Comparison of ENCODE assay signal across 23 mouse cellular contexts in the genomic region with DNA sequence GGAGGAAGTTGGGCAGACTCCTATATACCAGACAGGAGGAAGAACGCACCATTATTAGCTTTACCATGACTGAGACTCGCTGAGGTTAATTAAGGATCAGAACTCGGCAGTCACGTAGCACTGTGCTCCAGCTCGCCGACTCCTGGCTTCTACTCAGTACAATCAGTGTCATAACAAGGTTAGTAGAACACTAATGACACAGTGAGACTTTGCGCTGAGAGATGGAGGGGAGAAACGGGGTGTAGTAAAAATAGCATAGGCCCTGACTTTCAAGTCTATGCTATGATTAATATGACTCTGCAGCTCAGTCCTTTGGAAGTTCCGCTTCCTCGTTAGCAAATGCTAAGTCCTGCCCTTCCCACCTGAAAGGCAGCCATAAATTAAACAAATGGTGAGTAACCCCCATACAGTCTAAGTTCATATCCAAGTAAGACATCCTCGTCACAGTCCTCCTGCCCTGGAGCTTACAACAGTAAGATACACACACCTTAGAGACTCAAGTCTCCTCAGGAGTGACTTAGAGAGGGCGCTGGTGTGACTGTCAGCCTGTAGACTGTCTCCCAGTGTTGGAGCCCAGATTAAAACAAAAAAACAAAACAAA. TPM values are rescaled to one million over a fixed set of nuclear protein-coding genes. Genes with fewer than 3 reads are reported as not detected.
DNase-seq lines count a peak whose midpoint lies in the region; ATAC-seq and TF ChIP-seq lines count a peak whose summit lies in the region.
"Had no signal": no experiment of that assay in that cellular context is flagged by ENCODE, and none has a peak within 500 bp of the region (broad histone marks: within the 10 kb centered on the region; RNA-seq: fewer than 3 reads in every experiment).

No protein-coding gene starts in this region.

- peak; percentile 54 for DNase-seq in adrenal gland, adult 2 months
- no peak for DNase-seq in adrenal gland, postnatal 10 days
- DNase-seq in heart, adult 8-10 months (ENCODE audit: low spot score) = peak; percentile 51
- DNase-seq in heart, postnatal 25 days (ENCODE audit: low spot score) = no peak
- peak; percentile 67 for DNase-seq in heart, postnatal 0 days (ENCODE audit: low spot score)
- DNase-seq in left cerebral cortex, postnatal 14 days (ENCODE audit: low spot score in 2 of 2) = no peak
- DNase-seq: cerebellum, adult 9-11 months; kidney, postnatal 4 days; lung, embryonic 14.5 days; thymus, adult 2 months had no signal

- WGBS in heart, postnatal 0 days = 50% methylated on average over 12 of the region's 12 CpGs
- 74% methylated on average over 12 of the region's 12 CpGs for WGBS in stomach, embryonic 15.5 days
- WGBS in kidney, embryonic 15.5 days = 68% methylated on average over 12 of the region's 12 CpGs

- H3K9me3 ChIP-seq in heart, postnatal 0 days (replicated peaks; ENCODE audit: control insufficient read depth, low read length) = no peaks in the 10 kb centered on the region
- H3K9me3 ChIP-seq in stomach, embryonic 15.5 days = no peaks in the 10 kb centered on the region
- no peaks in the 10 kb centered on the region for H3K9me3 ChIP-seq in kidney, embryonic 15.5 days (replicated peaks)
- H3K9me3 ChIP-seq: embryonic facial prominence, embryonic 12.5 days; hindbrain, embryonic 12.5 days; limb, embryonic 12.5 days; liver, embryonic 12.5 days; midbrain, embryonic 12.5 days had no signal

- no peak overlapping the region for H3K4me3 ChIP-seq in heart, postnatal 0 days (ENCODE audit: low read depth, low read length)
- no peak overlapping the region for H3K4me3 ChIP-seq in stomach, embryonic 15.5 days (replicated peaks)
- H3K4me3 ChIP-seq in kidney, embryonic 15.5 days (replicated peaks) = no peak overlapping the region
- H3K4me3 ChIP-seq: embryonic facial prominence, embryonic 12.5 days; erythroblast, embryonic 14.5 days; hindbrain, embryonic 12.5 days; limb, embryonic 12.5 days; liver, embryonic 12.5 days; midbrain, embryonic 12.5 days had no signal

- ATAC-seq in heart, postnatal 0 days (ENCODE audit: insufficient read depth, low read depth) = peak; percentile 89
- peak; percentile 63 for ATAC-seq in stomach, embryonic 15.5 days (ENCODE audit: insufficient read depth, low FRiP score, low read depth)
- no peak for ATAC-seq in kidney, embryonic 15.5 days (replicated peaks; ENCODE audit: low FRiP score)
- ATAC-seq: CD4-positive, CD25-positive, alpha-beta regulatory T cell, adult 4 months; forebrain, embryonic 14.5 days; liver, embryonic 12.5 days; Patski had no signal

- H3K27me3 ChIP-seq in heart, postnatal 0 days (ENCODE audit: control insufficient read depth, insufficient read depth, low read length) = no peaks in the 10 kb centered on the region
- H3K27me3 ChIP-seq in stomach, embryonic 15.5 days (replicated peaks) = no peaks in the 10 kb centered on the region
- H3K27me3 ChIP-seq in kidney, embryonic 15.5 days = no peaks in the 10 kb centered on the region
- H3K27me3 ChIP-seq: embryonic facial prominence, embryonic 12.5 days; hindbrain, embryonic 12.5 days; limb, embryonic 12.5 days; liver, embryonic 12.5 days; midbrain, embryonic 12.5 days; Patski had no signal

- H3K9ac ChIP-seq in heart, postnatal 0 days (replicated peaks; ENCODE audit: low read depth, low read length) = no peak overlapping the region
- no peak overlapping the region for H3K9ac ChIP-seq in stomach, embryonic 15.5 days
- no peak overlapping the region for H3K9ac ChIP-seq in kidney, embryonic 15.5 days
- H3K9ac ChIP-seq: embryonic facial prominence, embryonic 12.5 days; hindbrain, embryonic 12.5 days; limb, embryonic 12.5 days; liver, embryonic 12.5 days; lung, embryonic 14.5 days; midbrain, embryonic 12.5 days had no signal

- intact Hi-C loops in heart, postnatal 25 days (cut with DNase I) = no loop called here
- intact Hi-C loops in left cerebral cortex, postnatal 14 days (cut with DNase I) = no loop called here

- H3K4me2 ChIP-seq in heart, postnatal 0 days (ENCODE audit: low read depth, low read length) = no peak overlapping the region
- H3K4me2 ChIP-seq in stomach, embryonic 15.5 days = no peak overlapping the region
- no peak overlapping the region for H3K4me2 ChIP-seq in kidney, embryonic 15.5 days
- H3K4me2 ChIP-seq: embryonic facial prominence, embryonic 12.5 days; hindbrain, embryonic 12.5 days; limb, embryonic 12.5 days; liver, embryonic 12.5 days; lung, embryonic 14.5 days; midbrain, embryonic 12.5 days had no signal

- no peak for TF ChIP-seq CTCF in heart, postnatal 0 days (IDR thresholded peaks at IDR 0.05; ENCODE audit: low read depth)

- no peak for TF ChIP-seq EP300 in heart, postnatal 0 days (IDR thresholded peaks at IDR 0.05; ENCODE audit: low read depth)

- 0 out of 2 replicates have a peak overlapping the region, but pooled peaks have one; percentile 0 for H3K27ac ChIP-seq in heart, postnatal 0 days (ENCODE audit: low read depth)
- no peak overlapping the region for H3K27ac ChIP-seq in stomach, embryonic 15.5 days
- H3K27ac ChIP-seq in kidney, embryonic 15.5 days = no peak overlapping the region
- H3K27ac ChIP-seq: embryonic facial prominence, embryonic 12.5 days; hindbrain, embryonic 12.5 days; limb, embryonic 12.5 days; liver, embryonic 12.5 days; macrophage; midbrain, embryonic 12.5 days had no signal

- H3K36me3 ChIP-seq in heart, postnatal 0 days (replicated peaks; ENCODE audit: control insufficient read depth, insufficient read depth, low read length) = 0 out of 2 replicates have a peak, but pooled peaks cover 6% of the 10 kb centered on the region
- H3K36me3 ChIP-seq in stomach, embryonic 15.5 days = no peaks in the 10 kb centered on the region
- peaks cover 22% of the 10 kb centered on the region for H3K36me3 ChIP-seq in kidney, embryonic 15.5 days

- peaks cover 10% of the 10 kb centered on the region; the same call in 1 of the 2 replicates for H3K4me1 ChIP-seq in heart, postnatal 0 days (ENCODE audit: control insufficient read depth, insufficient read depth)
- no peaks in the 10 kb centered on the region for H3K4me1 ChIP-seq in stomach, embryonic 15.5 days
- peaks cover 13% of the 10 kb centered on the region for H3K4me1 ChIP-seq in kidney, embryonic 15.5 days
- H3K4me1 ChIP-seq: liver, embryonic 12.5 days had no signal

RNA-seq across cellular contexts. Expression of a gene that starts 17.7 kb away (rescaled TPM):
- total RNA-seq in adrenal gland, adult 2 months (2021) = under 1 TPM; 0.43 to 0.86 TPM
- polyA plus RNA-seq in adrenal gland, adult 2 months (2012; rRNA removed) = 0.02 and 0.11 TPM in 2 replicates
- total RNA-seq in adrenal gland, postnatal 10 days (2021) = under 1 TPM; 0.12 to 0.18 TPM
- total RNA-seq in heart, adult 8-10 months (2022) = under 1 TPM in 1 of 4 experiments, not detected in 3; 0.13 TPM
- under 1 TPM in 1 of 2 experiments, not detected in 1; 0.05 TPM for total RNA-seq in heart, postnatal 25 days (2021)
- 0.19 TPM in 1 of 2 replicates, not detected in the other for total RNA-seq in heart, postnatal 0 days (2014; rRNA removed; ENCODE audit: low replicate concordance)
- polyA plus RNA-seq in heart, postnatal 0 days (2015; fragmentation: Nextera tagmentation; extraction: Ambion mirVana) = 0.01 and 0.04 TPM in 2 replicates
- polyA plus RNA-seq in stomach, embryonic 15.5 days (2015; fragmentation: Nextera tagmentation; extraction: Ambion mirVana) = 0.53 and 0.59 TPM in 2 replicates
- under 1 TPM; 0.18 to 0.66 TPM for total RNA-seq in left cerebral cortex, postnatal 14 days (2021)
- 0.13 and 0.22 TPM in 2 replicates for polyA plus RNA-seq in kidney, embryonic 15.5 days (2015; fragmentation: Nextera tagmentation; extraction: Ambion mirVana)
- total RNA-seq: monocyte, adult 5-6 weeks had no signal
- polyA plus RNA-seq: CD4-positive, CD25-positive, alpha-beta regulatory T cell, adult 4 months; macrophage had no signal

Comparison
In these comparisons a context has a peak if more than half of its experiments do, and no peak if none do; other contexts are left out.
1. DNase-seq: peak in adrenal gland, adult 2 months (single experiment), heart, adult 8-10 months (single experiment) and heart, postnatal 0 days (single experiment); none in adrenal gland, postnatal 10 days (single experiment), heart, postnatal 25 days (single experiment) and left cerebral cortex, postnatal 14 days (0 of 2).